Mouse (Mus musculus): ENCODE data around the gene Noxa1. TPM values are rescaled to one million over a fixed set of nuclear protein-coding genes. Genes with fewer than 3 reads are reported as not detected.

Noxa1 gene
- polyA plus RNA-seq, 1 experiment from 2014 or later: not detected

DNA sequence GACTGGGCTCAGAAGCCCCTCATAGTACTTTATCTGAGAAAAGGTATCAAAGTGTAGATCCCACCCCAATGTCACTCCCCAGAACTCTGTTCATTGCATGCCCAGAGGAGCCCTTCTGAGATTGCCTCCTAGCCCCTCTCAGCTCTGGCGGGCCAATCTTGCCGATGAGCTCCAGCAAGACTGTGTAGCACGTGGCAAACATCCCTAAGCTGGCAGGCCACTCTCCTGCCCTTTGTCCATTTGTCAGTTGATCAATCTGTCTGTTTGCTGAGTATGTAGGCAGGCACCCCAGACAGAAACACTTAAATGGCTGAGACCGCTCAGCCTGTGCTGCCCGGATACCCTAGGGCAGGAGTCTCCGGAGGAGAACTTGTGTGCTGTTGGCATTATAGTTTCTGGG is 30.2 kb upstream of the Noxa1 start:
- Histone ChIP-seq H3K4me2 (no peak overlapping the region), H3K9me3 (ENCODE audit: control insufficient read depth, low read length) (no peaks in the 10 kb centered on the region), H3K9ac (ENCODE audit: low read length) (peak overlapping the region; percentile 44; the same call in 1 of the 2 replicates), H3K4me3 (ENCODE audit: low read depth, low read length) (no peak overlapping the region), H3K27ac (ENCODE audit: low read depth, low read length) (peak overlapping the region; percentile 99), H3K36me3 (ENCODE audit: control insufficient read depth, insufficient read depth, low read length) (no peaks in the 10 kb centered on the region), H3K4me1 (ENCODE audit: control insufficient read depth, insufficient read depth, low read length) (peaks cover 49% of the 10 kb centered on the region), H3K27me3 (ENCODE audit: control insufficient read depth, insufficient read depth, low read length) (peaks cover 5% of the 10 kb centered on the region; the same call in 1 of the 2 replicates)
- ATAC-seq (ENCODE audit: low FRiP score): no peak
- no peak for DNase-seq (ENCODE audit: low spot score, missing footprints)
- 64% methylated on average over 6 of the region's 6 CpGs for whole genome bisulfite sequencing

- H3K4me3 ChIP-seq (ENCODE audit: low read depth, low read length): no peak overlapping the region
- no peak for DNase-seq (ENCODE audit: low spot score, missing footprints)
- no peaks in the 10 kb centered on the region for H3K36me3 ChIP-seq (ENCODE audit: control insufficient read depth, insufficient read depth, low read length)
- 81% methylated on average over 3 of the region's 3 CpGs for WGBS
- peaks cover 47% of the 10 kb centered on the region for H3K4me1 ChIP-seq (ENCODE audit: control insufficient read depth, insufficient read depth, low read length)
- peak overlapping the region; percentile 99 for H3K27ac ChIP-seq (ENCODE audit: low read depth, low read length)
- no peak overlapping the region for H3K4me2 ChIP-seq
- no peak for ATAC-seq (ENCODE audit: low FRiP score)
- no peak overlapping the region for H3K9ac ChIP-seq (ENCODE audit: low read length)
- H3K9me3 ChIP-seq (ENCODE audit: control insufficient read depth, low read length): no peaks in the 10 kb centered on the region
- peaks cover 5% of the 10 kb centered on the region; the same call in 1 of the 2 replicates for H3K27me3 ChIP-seq (ENCODE audit: control insufficient read depth, insufficient read depth, low read length)
Observed at GRCm38 (mm10) chr2:25124411-25124810, 29.5 kb upstream of the Noxa1 start.

GRCm38 (mm10) chr2:25123527-25123926 is 28.6 kb upstream of the Noxa1 start:
- Histone ChIP-seq H3K27me3 (ENCODE audit: control insufficient read depth, insufficient read depth, low read length) (peaks cover 5% of the 10 kb centered on the region; the same call in 1 of the 2 replicates), H3K4me2 (no peak overlapping the region), H3K36me3 (ENCODE audit: control insufficient read depth, insufficient read depth, low read length) (no peaks in the 10 kb centered on the region), H3K4me1 (ENCODE audit: control insufficient read depth, insufficient read depth, low read length) (peaks cover 39% of the 10 kb centered on the region), H3K9ac (ENCODE audit: low read length) (no peak overlapping the region), H3K4me3 (ENCODE audit: low read depth, low read length) (no peak overlapping the region), H3K9me3 (ENCODE audit: control insufficient read depth, low read length) (no peaks in the 10 kb centered on the region), H3K27ac (ENCODE audit: low read depth, low read length) (no peak overlapping the region)
- no peak for ATAC-seq (ENCODE audit: low FRiP score)
- WGBS: 89% methylated on average over 5 of the region's 5 CpGs
- no peak for DNase-seq (ENCODE audit: low spot score, missing footprints)

DNA sequence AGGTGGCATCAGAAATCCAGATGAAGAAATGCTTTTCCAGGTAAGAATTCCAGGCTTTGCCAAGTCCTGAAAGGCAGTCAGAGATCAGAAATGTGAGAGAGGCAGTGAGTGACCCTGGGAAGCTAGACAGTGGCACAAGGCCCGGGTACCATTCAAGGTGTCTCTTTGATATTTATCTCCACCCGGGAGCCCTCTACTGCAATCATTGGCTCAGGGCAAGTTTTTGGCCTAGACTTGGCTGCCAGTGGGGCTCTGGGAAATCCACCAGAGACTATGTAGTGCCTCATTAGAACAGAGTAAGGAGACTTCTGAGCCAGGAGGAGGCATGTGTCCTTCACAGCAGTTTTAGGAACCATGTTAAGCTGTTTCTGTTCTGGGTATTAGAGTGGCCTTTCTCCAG is 27.7 kb upstream of the Noxa1 start:
- DNase-seq (ENCODE audit: low spot score, missing footprints) (no peak), ATAC-seq (ENCODE audit: low FRiP score) (no peak)
- Histone ChIP-seq H3K27ac (ENCODE audit: low read depth, low read length) (no peak overlapping the region), H3K4me1 (ENCODE audit: control insufficient read depth, insufficient read depth, low read length) (peaks cover 30% of the 10 kb centered on the region), H3K36me3 (ENCODE audit: control insufficient read depth, insufficient read depth, low read length) (no peaks in the 10 kb centered on the region), H3K27me3 (ENCODE audit: control insufficient read depth, insufficient read depth, low read length) (peaks cover 3% of the 10 kb centered on the region; the same call in 1 of the 2 replicates), H3K4me3 (ENCODE audit: low read depth, low read length) (no peak overlapping the region), H3K4me2 (no peak overlapping the region), H3K9ac (ENCODE audit: low read length) (no peak overlapping the region), H3K9me3 (ENCODE audit: control insufficient read depth, low read length) (no peaks in the 10 kb centered on the region)
- 73% methylated on average over 2 of the region's 2 CpGs for WGBS

DNA sequence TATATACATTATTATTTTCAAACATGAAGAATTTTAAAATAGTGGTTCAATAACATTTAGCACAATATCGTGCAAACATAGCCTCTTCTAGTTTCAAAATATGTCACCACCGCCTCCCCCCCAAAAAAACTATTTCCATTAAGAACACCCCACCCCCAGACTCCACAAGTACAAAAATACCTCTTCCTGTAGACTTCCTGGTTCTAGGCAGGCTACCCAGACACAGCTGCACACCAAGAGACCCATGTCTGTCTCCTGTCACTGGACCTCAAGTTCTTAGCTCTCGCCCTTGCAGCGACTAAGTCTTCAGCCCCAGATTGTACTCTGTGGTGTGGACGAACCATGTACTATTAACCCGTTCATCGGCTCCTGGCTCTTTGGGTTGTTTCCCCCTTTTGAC is 26.0 kb upstream of the Noxa1 start:
- Histone ChIP-seq H3K4me3 (ENCODE audit: low read depth, low read length) (no peak overlapping the region), H3K27ac (ENCODE audit: low read depth, low read length) (no peak overlapping the region)
- 84% methylated on average over 7 of the region's 7 CpGs for WGBS

DNA sequence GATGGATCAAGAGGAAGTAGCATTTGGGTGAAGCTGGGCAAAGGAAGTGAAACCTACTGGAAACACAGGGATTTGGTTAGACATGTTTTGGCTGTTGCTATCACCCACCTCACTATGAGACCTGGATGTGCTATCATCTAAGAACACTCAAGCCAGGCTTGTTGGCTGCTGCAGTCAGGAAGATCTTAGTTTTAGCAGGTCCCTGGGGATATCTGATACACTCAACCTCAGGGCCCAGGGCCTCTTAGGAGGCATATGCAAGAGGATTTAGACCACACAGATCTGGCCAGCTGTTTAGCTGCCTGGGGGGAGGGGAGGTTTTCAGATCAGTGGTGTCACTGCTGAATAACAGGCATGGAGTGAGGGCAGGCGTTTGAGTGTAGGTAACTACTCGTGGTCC is 20.5 kb upstream of the Noxa1 start:
- DNase-seq (ENCODE audit: low spot score, missing footprints): peak; percentile 72
- no peak for ATAC-seq (ENCODE audit: low FRiP score)
- Histone ChIP-seq H3K36me3 (ENCODE audit: control insufficient read depth, insufficient read depth, low read length) (no peaks in the 10 kb centered on the region), H3K4me3 (ENCODE audit: low read depth, low read length) (no peak overlapping the region), H3K9ac (ENCODE audit: low read length) (no peak overlapping the region), H3K27me3 (ENCODE audit: control insufficient read depth, insufficient read depth, low read length) (no peaks in the 10 kb centered on the region), H3K27ac (ENCODE audit: low read depth, low read length) (no peak overlapping the region), H3K9me3 (ENCODE audit: control insufficient read depth, low read length) (no peaks in the 10 kb centered on the region), H3K4me1 (ENCODE audit: control insufficient read depth, insufficient read depth, low read length) (peaks cover 6% of the 10 kb centered on the region), H3K4me2 (no peak overlapping the region)
- 56% methylated on average over 2 of the region's 2 CpGs for WGBS

More for the DNA sequence above, 26.0 kb upstream of the Noxa1 start:
- Histone ChIP-seq H3K9ac (ENCODE audit: low read length) (no peak overlapping the region), H3K4me2 (no peak overlapping the region), H3K4me1 (ENCODE audit: control insufficient read depth, insufficient read depth, low read length) (peaks cover 18% of the 10 kb centered on the region), H3K27me3 (ENCODE audit: control insufficient read depth, insufficient read depth, low read length) (peaks cover 3% of the 10 kb centered on the region; the same call in 1 of the 2 replicates), H3K36me3 (ENCODE audit: control insufficient read depth, insufficient read depth, low read length) (no peaks in the 10 kb centered on the region), H3K9me3 (ENCODE audit: control insufficient read depth, low read length) (no peaks in the 10 kb centered on the region)
- no peak for DNase-seq (ENCODE audit: low spot score, missing footprints)
- no peak for ATAC-seq (ENCODE audit: low FRiP score)

DNA sequence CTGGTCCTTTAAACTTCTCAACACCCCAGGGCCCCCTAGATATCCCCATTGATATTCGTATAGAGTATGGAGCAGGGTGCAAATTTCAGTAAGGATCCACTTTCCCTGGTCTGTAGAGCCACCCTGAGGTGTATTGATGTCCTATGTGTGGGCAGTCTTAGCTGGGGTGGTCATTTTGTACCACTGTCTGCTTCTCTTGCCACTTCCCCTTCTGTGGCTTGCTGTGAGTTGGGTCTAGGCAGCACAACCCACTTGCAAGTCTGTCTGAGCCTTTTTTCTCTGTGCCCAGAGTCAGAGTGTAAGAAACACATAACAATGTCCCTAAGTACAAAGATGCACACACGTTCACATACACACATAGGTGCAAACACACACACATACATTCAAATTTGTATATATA is 19.4 kb upstream of the Noxa1 start:
- no peaks in the 10 kb centered on the region for H3K9me3 ChIP-seq (ENCODE audit: control insufficient read depth, low read length)
- no peak overlapping the region for H3K4me2 ChIP-seq
- H3K36me3 ChIP-seq (ENCODE audit: control insufficient read depth, insufficient read depth, low read length): no peaks in the 10 kb centered on the region
- DNase-seq (ENCODE audit: low spot score, missing footprints): no peak
- H3K27ac ChIP-seq (ENCODE audit: low read depth, low read length): no peak overlapping the region
- H3K27me3 ChIP-seq (ENCODE audit: control insufficient read depth, insufficient read depth, low read length): no peaks in the 10 kb centered on the region
- WGBS: 85% methylated on average over 2 of the region's 2 CpGs
- peaks cover 6% of the 10 kb centered on the region for H3K4me1 ChIP-seq (ENCODE audit: control insufficient read depth, insufficient read depth, low read length)
- H3K9ac ChIP-seq (ENCODE audit: low read length): no peak overlapping the region
- no peak for ATAC-seq (ENCODE audit: low FRiP score)
- H3K4me3 ChIP-seq (ENCODE audit: low read depth, low read length): no peak overlapping the region

GRCm38 (mm10) chr2:25111184-25111791 is 16.3 kb upstream of the Noxa1 start:
- DNase-seq (ENCODE audit: low spot score, missing footprints): peak; percentile 51
- no peak overlapping the region for H3K4me3 ChIP-seq (ENCODE audit: low read depth, low read length)
- H3K36me3 ChIP-seq (ENCODE audit: control insufficient read depth, insufficient read depth, low read length): no peaks in the 10 kb centered on the region
- no peak overlapping the region for H3K27ac ChIP-seq (ENCODE audit: low read depth, low read length)
- no peaks in the 10 kb centered on the region for H3K27me3 ChIP-seq (ENCODE audit: control insufficient read depth, insufficient read depth, low read length)
- 66% methylated on average over 9 of the region's 9 CpGs for WGBS
- no peak overlapping the region for H3K4me2 ChIP-seq
- peak; percentile 50; the same call in 1 of the 2 replicates for ATAC-seq (ENCODE audit: low FRiP score)
- no peaks in the 10 kb centered on the region for H3K9me3 ChIP-seq (ENCODE audit: control insufficient read depth, low read length)
- H3K9ac ChIP-seq (ENCODE audit: low read length): no peak overlapping the region; the same call in 1 of the 2 replicates
- peaks cover 6% of the 10 kb centered on the region for H3K4me1 ChIP-seq (ENCODE audit: control insufficient read depth, insufficient read depth, low read length)

DNA sequence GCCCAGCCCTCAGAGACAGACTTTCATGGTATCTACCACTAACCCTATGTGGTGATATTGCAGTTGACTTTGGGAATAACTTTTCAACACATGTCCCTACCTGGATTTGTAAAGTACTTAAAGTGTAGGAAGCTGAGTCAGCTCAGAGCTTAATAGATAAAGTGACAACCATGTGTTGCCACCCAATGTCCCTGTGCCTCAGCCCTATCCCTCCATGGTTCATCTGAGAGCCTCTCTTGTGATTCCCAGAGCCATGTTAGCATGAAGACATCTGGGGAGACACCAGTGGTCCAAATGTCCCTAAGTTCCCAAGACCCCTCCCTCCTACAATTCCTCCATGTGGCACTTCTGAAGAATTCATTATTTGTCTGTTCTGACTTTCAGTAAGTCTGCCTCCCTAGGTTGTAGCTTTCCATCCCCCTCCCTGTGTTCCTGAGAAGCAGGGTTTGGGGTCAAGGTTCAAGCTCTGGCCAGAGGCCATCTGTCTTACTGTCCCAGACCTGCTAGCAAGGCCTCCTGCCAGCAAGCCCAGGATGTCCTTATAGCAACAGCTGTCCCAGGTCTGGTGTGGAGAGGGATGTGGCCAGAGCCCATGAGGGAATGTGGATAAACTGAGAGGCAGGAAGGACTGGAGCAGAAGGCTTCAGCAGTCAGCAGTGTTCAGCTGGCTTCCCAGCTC is 15.7 kb upstream of the Noxa1 start:
- Histone ChIP-seq H3K36me3 (ENCODE audit: control insufficient read depth, insufficient read depth, low read length) (no peaks in the 10 kb centered on the region), H3K9ac (ENCODE audit: low read length) (no peak overlapping the region; the same call in 1 of the 2 replicates), H3K4me3 (ENCODE audit: low read depth, low read length) (no peak overlapping the region), H3K27ac (ENCODE audit: low read depth, low read length) (no peak overlapping the region), H3K9me3 (ENCODE audit: control insufficient read depth, low read length) (no peaks in the 10 kb centered on the region), H3K4me2 (no peak overlapping the region), H3K4me1 (ENCODE audit: control insufficient read depth, insufficient read depth, low read length) (peaks cover 4% of the 10 kb centered on the region), H3K27me3 (ENCODE audit: control insufficient read depth, insufficient read depth, low read length) (no peaks in the 10 kb centered on the region)
- ATAC-seq (ENCODE audit: low FRiP score) (no peak), DNase-seq (ENCODE audit: low spot score, missing footprints) (peak; percentile 73)
